ENCODE assay signal across 8 mouse cellular contexts in the genomic region with DNA sequence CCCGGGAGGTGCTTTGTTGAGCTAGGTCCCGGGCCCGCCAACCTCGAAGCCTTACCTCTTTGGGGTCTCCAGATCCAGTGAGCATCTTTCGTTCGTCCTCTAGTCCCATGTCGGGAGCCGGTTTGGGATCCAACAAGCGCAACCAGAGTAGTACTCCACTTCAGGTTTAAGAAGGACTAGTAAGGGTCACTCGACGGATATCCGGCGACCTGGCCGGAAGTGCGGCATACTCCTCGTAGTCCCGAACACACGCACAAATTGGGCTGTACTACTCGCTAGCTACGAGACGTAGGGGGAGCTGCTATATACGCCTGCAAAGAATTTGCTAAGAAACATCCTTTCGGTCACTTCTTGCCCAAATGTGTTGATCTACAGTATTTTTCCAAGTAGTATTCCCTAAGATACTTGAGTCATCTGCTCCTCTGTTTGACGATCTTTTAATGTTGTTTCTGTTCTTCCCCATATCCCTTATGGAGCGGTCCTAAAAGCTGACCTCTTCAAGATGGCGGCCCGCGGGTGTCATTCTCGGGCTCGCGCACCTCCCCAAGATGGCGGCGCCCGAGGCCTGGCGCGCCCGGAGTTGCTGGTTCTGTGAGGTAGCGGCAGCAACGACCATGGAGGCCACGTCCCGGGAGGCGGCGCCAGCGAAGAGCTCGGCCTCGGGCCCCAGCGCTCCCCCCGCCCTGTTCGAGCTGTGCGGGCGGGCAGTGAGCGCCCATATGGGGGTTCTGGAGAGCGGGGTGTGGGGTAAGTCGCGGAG. TPM values are rescaled to one million over a fixed set of nuclear protein-coding genes. Genes with fewer than 3 reads are reported as not detected.
A peak's percentile ranks its signal among the peaks of the same experiment; 100 is the strongest.
DNase-seq lines count a peak whose midpoint lies in the region; ATAC-seq and TF ChIP-seq lines count a peak whose summit lies in the region.

A gene (minus strand): TSS at position 211 of the 760 bp plus-strand sequence.
A gene (plus strand): TSS at position 409 of the 760 bp plus-strand sequence.

- TF ChIP-seq CTCF in cortical plate, adult 2 months (IDR thresholded peaks at IDR 0.05; ENCODE audit: extremely low read depth, insufficient read depth, low read length) = no peak

- H3K27me3 ChIP-seq in megakaryocyte, embryonic 14.5 days (replicated peaks) = no peaks in the 10 kb centered on the region

- DNase-seq in gastrocnemius, adult 8-10 months (ENCODE audit: low spot score in 2 of 2) = peak; percentile 91 to 95
- peak; percentile 100 for DNase-seq in hindlimb bud, embryonic 11.5 days (ENCODE audit: extremely low spot score, low read depth, low spot score)
- DNase-seq in left cerebral cortex, adult 8-10 months (ENCODE audit: low spot score in 2 of 2) = peak; percentile 93
- peak; percentile 97 for DNase-seq in right cerebral cortex, postnatal 10 days (ENCODE audit: low spot score in 2 of 2)
- peak; percentile 94 for DNase-seq in urinary bladder, postnatal 25 days (ENCODE audit: low spot score)

- peak; percentile 97 for TF ChIP-seq POLR2A in cortical plate, adult 2 months (IDR thresholded peaks at IDR 0.05; ENCODE audit: extremely low read depth, insufficient read depth, low read length)

- ATAC-seq in activated CD4-positive, CD25-positive, alpha-beta regulatory T cell, adult 4 months = peak; percentile 92

- peak within 1 kb of the TSS; percentile 78 for H3K27ac ChIP-seq in cortical plate, adult 2 months (ENCODE audit: insufficient read depth, low read length)

- H3K36me3 ChIP-seq in megakaryocyte, embryonic 14.5 days (replicated peaks; ENCODE audit: low read length) = peaks cover 26% of the 10 kb centered on the region

- peak within 1 kb of the TSS; percentile 59 for H3K4me3 ChIP-seq in cortical plate, adult 2 months (ENCODE audit: insufficient read depth, low read length)
- peak within 1 kb of the TSS; percentile 95 for H3K4me3 ChIP-seq in megakaryocyte, embryonic 14.5 days (replicated peaks)

- H3K9me3 ChIP-seq in megakaryocyte, embryonic 14.5 days = no peaks in the 10 kb centered on the region

- peaks cover 6% of the 10 kb centered on the region for H3K4me1 ChIP-seq in cortical plate, adult 2 months (ENCODE audit: control insufficient read depth, insufficient read depth, low read length)
- H3K4me1 ChIP-seq in megakaryocyte, embryonic 14.5 days = peaks cover 54% of the 10 kb centered on the region

RNA-seq across cellular contexts. Expression of the first gene that starts in this region (rescaled TPM):
- 1,000 to 10,000 TPM in 1 of 2 experiments, 100 to 1,000 TPM in 1; 979 to 1,004 TPM for polyA plus RNA-seq in activated CD4-positive, CD25-positive, alpha-beta regulatory T cell, adult 4 months (2017; shearing (Covaris generic))
- polyA plus RNA-seq in cortical plate, adult 2 months (2012; rRNA removed) = 672 and 678 TPM in 2 replicates
- 100 to 1,000 TPM; 732 to 881 (median 822) TPM for total RNA-seq in gastrocnemius, adult 8-10 months (2022)
- total RNA-seq in left cerebral cortex, adult 8-10 months (2022) = 100 to 1,000 TPM; 402 to 442 (median 412) TPM
- polyA plus RNA-seq in megakaryocyte, embryonic 14.5 days (2012; ENCODE audit: insufficient read depth, low replicate concordance) = 24.7 and 73.9 TPM in 2 replicates

RNA-seq across cellular contexts. Expression of the second gene that starts in this region (rescaled TPM):
- polyA plus RNA-seq in activated CD4-positive, CD25-positive, alpha-beta regulatory T cell, adult 4 months (2017; shearing (Covaris generic)) = 10 to 100 TPM; 17.5 to 17.9 TPM
- polyA plus RNA-seq in cortical plate, adult 2 months (2012; rRNA removed) = 32.3 and 33.7 TPM in 2 replicates
- 10 to 100 TPM; 16.3 to 22.4 (median 18.6) TPM for total RNA-seq in gastrocnemius, adult 8-10 months (2022)
- 10 to 100 TPM; 45.2 to 53.2 (median 50.0) TPM for total RNA-seq in left cerebral cortex, adult 8-10 months (2022)
- 13.4 and 17.7 TPM in 2 replicates for polyA plus RNA-seq in megakaryocyte, embryonic 14.5 days (2012; ENCODE audit: insufficient read depth, low replicate concordance)

Comparison
In these comparisons a context has a peak if more than half of its experiments do, and no peak if none do; other contexts are left out.
1. Peak in every context shown above with its lines: DNase-seq, ATAC-seq, H3K4me3 ChIP-seq and H3K27ac ChIP-seq.